Mouse (Mus musculus) stomach, embryonic 14.5 days (tissue): ENCODE data around the gene Large2. TPM values are rescaled to one million over a fixed set of nuclear protein-coding genes. Genes with fewer than 3 reads are reported as not detected.

Experiments used
- ATAC-seq: fragments of 200-750 bp; cut with Nextera tagmentation; 2 replicates; pipeline ENCODE4 v1.8.0; 2017; ENCODE audit warnings: low read depth, moderate TSS enrichment; ENCODE audit not compliant: insufficient number of reproducible peaks, insufficient read depth, low FRiP score
- H3K27ac ChIP-seq: fragments of 300-500 bp; sonication (generic); 2 replicates; pipeline ENCODE4 v1.5.1; 2014; ENCODE audit warnings: mild to moderate bottlenecking, low read length, moderate library complexity, mixed read lengths
- H3K27me3 ChIP-seq: fragments of 300-500 bp; sonication (generic); 2 replicates; pipeline ENCODE4 v1.6.1; 2014; ENCODE audit warnings: low read length, control low read depth, mixed read lengths; ENCODE audit not compliant: control insufficient read depth, insufficient read depth
- H3K36me3 ChIP-seq: fragments of 300-500 bp; sonication (generic); 2 replicates; pipeline ENCODE4 v1.6.1; 2014; ENCODE audit warnings: mild to moderate bottlenecking, control low read depth, low read length, moderate library complexity, mixed read lengths; ENCODE audit not compliant: control insufficient read depth, insufficient read depth
- H3K4me1 ChIP-seq: fragments of 300-500 bp; sonication (generic); 2 replicates; pipeline ENCODE4 v1.6.1; 2014; ENCODE audit warnings: low read length, control low read depth, mixed read lengths; ENCODE audit not compliant: control insufficient read depth, insufficient read depth
- H3K4me2 ChIP-seq: fragments of 300-500 bp; sonication (generic); replicated peaks from 2 replicates; pipeline ENCODE4 v1.6.1; 2014; ENCODE audit warnings: low read depth, low read length, control low read depth
- H3K4me3 ChIP-seq: fragments of 300-500 bp; sonication (generic); 2 replicates; pipeline ENCODE4 v1.5.1; 2014; ENCODE audit warnings: low read depth, low read length, control low read depth
- H3K9ac ChIP-seq: fragments of 300-500 bp; sonication (generic); replicated peaks from 2 replicates; pipeline ENCODE4 v1.6.1; 2014; ENCODE audit warnings: low read depth, mild to moderate bottlenecking, control low read depth, low read length, moderate library complexity, mixed read lengths
- H3K9me3 ChIP-seq: fragments of 300-500 bp; sonication (generic); 2 replicates; pipeline ENCODE4 v1.6.1; 2016; ENCODE audit warnings: low read depth, low read length, control low read depth; ENCODE audit not compliant: control insufficient read depth
- WGBS: fragments of 180-500 bp; shearing (Covaris S2); extraction: QIAGEN DNeasy Blood & Tissue Kit; methylation state at CpG from one replicate; pipeline ENCODE4 v1.1.7; 2014; 5-methylcytosine and 5-hydroxymethylcytosine counted together
- polyA plus RNA-seq: library from polyadenylated mRNA; unstranded; fragments of >200 nt; fragmentation: Nextera tagmentation; extraction: Ambion mirVana; gene quantifications from 2 replicates; pipeline ENCODE4 v1.2.1, GENCODE M21; 2014

The Large2 gene
- polyA plus RNA-seq, 1 experiment from 2014 or later, result 14.8 TPM

DNA sequence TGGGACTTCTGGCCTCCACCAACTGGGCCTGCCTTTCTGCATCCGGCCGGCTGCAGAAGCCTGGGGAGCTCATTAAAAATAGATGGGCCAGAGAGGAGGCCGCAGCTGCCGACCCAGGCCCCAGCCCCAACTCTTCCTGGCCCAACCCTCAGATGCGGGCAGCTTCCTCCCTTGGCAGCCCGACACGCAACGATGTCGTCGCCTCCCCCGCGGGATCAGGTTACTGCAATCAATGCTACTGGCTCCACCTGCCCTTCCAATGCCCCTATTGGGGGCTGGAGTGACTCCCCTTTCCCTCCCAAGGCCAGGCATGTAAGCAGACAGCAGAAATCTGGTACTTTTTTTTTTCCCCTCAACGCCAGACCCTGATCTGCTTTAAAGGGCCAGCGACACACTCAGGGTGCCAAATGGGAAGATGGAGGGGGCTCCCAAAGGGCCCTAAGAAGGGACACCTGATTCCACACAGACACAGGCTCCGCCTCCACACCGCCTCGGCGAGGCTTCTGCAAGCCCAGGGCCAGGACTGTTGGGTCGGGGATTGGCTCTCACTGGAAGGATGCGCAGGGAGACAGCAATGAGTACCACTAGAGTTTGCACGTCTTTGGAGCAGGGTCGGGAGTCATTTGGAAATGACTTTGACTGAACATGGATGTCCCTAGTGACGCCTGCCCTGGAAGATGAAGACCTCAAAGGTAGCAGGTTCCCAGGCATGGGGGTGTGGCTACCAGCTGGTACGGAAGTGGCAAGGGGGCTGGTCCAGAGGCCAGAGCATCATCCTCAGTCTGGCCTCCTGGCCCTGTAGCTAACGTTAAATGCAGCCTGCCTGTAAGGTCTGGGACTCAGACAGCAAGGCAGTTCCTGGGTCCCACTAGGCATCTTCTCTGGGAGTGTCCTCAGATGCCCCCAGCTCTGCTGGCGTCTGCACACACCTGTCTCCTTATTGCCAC, 17.9 kb upstream of the Large2 start:
- no peak for ATAC-seq

GRCm38 (mm10) chr2:92391703-92392317, 17.1 kb upstream of the Large2 start:
- no peak for ATAC-seq
- H3K9ac ChIP-seq, result peak overlapping the region; percentile 38; the same call in 1 of the 2 replicates
- H3K9me3 ChIP-seq, result no peaks in the 10 kb centered on the region
- peaks cover 1% of the 10 kb centered on the region; the same call in 1 of the 2 replicates for H3K36me3 ChIP-seq
- peaks cover 38% of the 10 kb centered on the region for H3K4me1 ChIP-seq
- peak overlapping the region; percentile 78 for H3K27ac ChIP-seq
- peak overlapping the region; percentile 31 for H3K4me3 ChIP-seq
- peak overlapping the region; percentile 62 for H3K4me2 ChIP-seq
- WGBS, result 20% methylated on average over 11 of the region's 11 CpGs
- no peaks in the 10 kb centered on the region for H3K27me3 ChIP-seq

More for the DNA sequence above, 17.9 kb upstream of the Large2 start:
- H3K4me1 ChIP-seq, result peaks cover 38% of the 10 kb centered on the region
- H3K27me3 ChIP-seq, result no peaks in the 10 kb centered on the region
- H3K36me3 ChIP-seq, result no peaks in the 10 kb centered on the region
- 3% methylated on average over 26 of the region's 26 CpGs for WGBS
- peak overlapping the region; percentile 62 for H3K4me2 ChIP-seq
- peak overlapping the region; percentile 78 for H3K27ac ChIP-seq
- H3K9ac ChIP-seq, result peak overlapping the region; percentile 38; the same call in 1 of the 2 replicates
- H3K9me3 ChIP-seq, result no peaks in the 10 kb centered on the region
- H3K4me3 ChIP-seq, result peak overlapping the region; percentile 31

- Histone ChIP-seq H3K4me1 (peaks cover 38% of the 10 kb centered on the region), H3K36me3 (peaks cover 7% of the 10 kb centered on the region), H3K9me3 (no peaks in the 10 kb centered on the region), H3K27me3 (no peaks in the 10 kb centered on the region), H3K9ac (no peak overlapping the region), H3K27ac (no peak overlapping the region), H3K4me3 (no peak overlapping the region), H3K4me2 (peak overlapping the region; percentile 62; the same call in 1 of the 2 replicates)
- no peak for ATAC-seq
- 83% methylated on average over 8 of the region's 8 CpGs for WGBS
Measured at GRCm38 (mm10) chr2:92391116-92391515, 16.4 kb upstream of the Large2 start.

DNA sequence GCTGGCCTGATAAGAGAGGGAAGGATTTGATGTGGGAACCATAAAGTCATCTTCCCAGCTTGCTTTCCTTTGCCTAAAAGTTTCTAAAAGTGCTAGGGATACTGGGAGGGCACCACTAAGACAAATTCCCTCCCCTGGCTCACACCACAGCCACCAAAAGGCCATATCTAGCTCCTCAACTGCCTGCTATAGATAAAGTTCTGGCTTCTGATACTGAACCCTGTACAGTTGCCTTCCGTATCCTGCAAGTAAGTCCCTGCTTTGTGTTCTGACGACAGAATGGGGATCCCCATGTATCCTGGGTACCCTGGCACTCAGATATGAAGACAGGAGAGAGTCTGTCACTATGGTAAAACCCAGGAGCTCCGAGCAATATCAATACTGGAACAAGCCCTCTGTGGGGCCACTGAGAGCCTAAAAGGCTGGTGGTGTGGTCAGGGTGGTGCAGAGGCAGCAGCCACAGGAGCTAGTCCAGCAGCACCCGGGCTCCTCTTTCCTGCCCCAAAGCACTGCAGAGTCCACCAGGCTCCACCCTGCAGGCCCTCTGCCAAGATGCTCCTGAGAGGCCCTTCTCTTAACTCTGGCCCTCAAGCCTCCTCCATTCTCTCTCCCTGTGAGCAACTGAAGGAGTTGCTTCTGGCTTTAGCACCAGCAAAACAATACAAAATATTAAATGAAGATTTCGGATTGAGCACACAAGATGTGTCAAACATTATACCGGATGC, 15.7 kb upstream of the Large2 start:
- ATAC-seq, result no peak
- WGBS, result 78% methylated on average over 6 of the region's 6 CpGs
- Histone ChIP-seq H3K4me3 (no peak overlapping the region), H3K36me3 (peaks cover 10% of the 10 kb centered on the region), H3K4me2 (peak overlapping the region; percentile 82; the same call in 1 of the 2 replicates), H3K27me3 (no peaks in the 10 kb centered on the region), H3K9ac (no peak overlapping the region), H3K4me1 (peaks cover 38% of the 10 kb centered on the region), H3K9me3 (no peaks in the 10 kb centered on the region), H3K27ac (no peak overlapping the region)

DNA sequence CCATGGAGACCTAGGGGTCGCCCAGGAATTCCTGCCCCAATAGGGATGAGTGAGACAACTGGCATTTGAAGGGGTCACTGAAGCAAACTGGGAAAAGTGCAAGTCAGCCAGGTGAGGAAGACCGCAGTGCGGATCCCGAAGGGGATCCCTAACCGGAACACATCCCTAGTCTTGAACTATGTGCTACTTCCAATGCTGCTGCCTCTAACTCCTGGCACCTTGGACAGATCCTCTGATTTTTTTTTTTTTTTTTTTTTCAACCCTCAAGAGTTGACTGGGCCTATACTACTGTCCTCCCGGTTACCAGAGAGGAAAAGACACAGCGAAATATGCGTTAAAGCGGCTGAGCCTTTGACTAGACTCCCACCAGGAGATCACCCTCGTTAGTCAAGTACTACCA, 15.0 kb upstream of the Large2 start:
- WGBS, result 7% methylated on average over 10 of the region's 10 CpGs
- Histone ChIP-seq H3K27me3 (no peaks in the 10 kb centered on the region), H3K4me2 (peak overlapping the region; percentile 82), H3K9ac (no peak overlapping the region), H3K9me3 (no peaks in the 10 kb centered on the region), H3K4me3 (peak overlapping the region; percentile 68), H3K36me3 (peaks cover 16% of the 10 kb centered on the region), H3K4me1 (peaks cover 38% of the 10 kb centered on the region), H3K27ac (no peak overlapping the region)
- ATAC-seq, result no peak

- WGBS, result under 1% methylated on average over 57 of the region's 62 CpGs
Measured at GRCm38 (mm10) chr2:92388891-92389641, 14.4 kb upstream of the Large2 start.

GRCm38 (mm10) chr2:92388081-92388517, 13.4 kb upstream of the Large2 start:
- H3K36me3 ChIP-seq, result peaks cover 24% of the 10 kb centered on the region
- 47% methylated on average over 3 of the region's 3 CpGs for WGBS
- ATAC-seq, result no peak
- peaks cover 38% of the 10 kb centered on the region for H3K4me1 ChIP-seq
- peak overlapping the region; percentile 68 for H3K4me3 ChIP-seq
- H3K27ac ChIP-seq, result no peak overlapping the region
- no peaks in the 10 kb centered on the region for H3K27me3 ChIP-seq
- no peak overlapping the region; the same call in 1 of the 2 replicates for H3K9ac ChIP-seq
- peak overlapping the region; percentile 82 for H3K4me2 ChIP-seq
- H3K9me3 ChIP-seq, result no peaks in the 10 kb centered on the region

More at GRCm38 (mm10) chr2:92388891-92389641, 14.4 kb upstream of the Large2 start:
- H3K27ac ChIP-seq, result peak overlapping the region; percentile 35; the same call in 1 of the 2 replicates
- H3K9me3 ChIP-seq, result no peaks in the 10 kb centered on the region
- ATAC-seq, result peak; percentile 89
- H3K4me2 ChIP-seq, result peak overlapping the region; percentile 82
- peak overlapping the region; percentile 68 for H3K4me3 ChIP-seq
- H3K4me1 ChIP-seq, result peaks cover 38% of the 10 kb centered on the region
- H3K36me3 ChIP-seq, result peaks cover 20% of the 10 kb centered on the region
- peak overlapping the region; percentile 49 for H3K9ac ChIP-seq
- no peaks in the 10 kb centered on the region for H3K27me3 ChIP-seq
